Mouse (Mus musculus): ENCODE measurements around the gene Med7. TPM values are rescaled to one million over a fixed set of nuclear protein-coding genes. Genes with fewer than 3 reads are reported as not detected.

The Med7 gene
- polyA plus RNA-seq, 1 experiment: 7.4 TPM

GRCm38 (mm10) chr11:46480517-46480916 is 43.8 kb downstream of the Med7 start:
- DNase-seq (ENCODE audit: low read depth, low spot score): no peak
- 67% methylated on average over 7 of the region's 7 CpGs for WGBS

- DNase-seq (ENCODE audit: low read depth, low spot score): no peak
- 17% methylated on average over 1 of the region's 1 CpGs for WGBS
Observed at GRCm38 (mm10) chr11:46488231-46488630, 51.5 kb downstream of the Med7 start.

- DNase-seq (ENCODE audit: low read depth, low spot score): no peak
- 68% methylated on average over 2 of the region's 2 CpGs for WGBS
Observed at GRCm38 (mm10) chr11:46488650-46489049, 51.9 kb downstream of the Med7 start.

Other genes with a start within 250 kb of the Med7 start
- gene Fndc9, start 201.4 kb upstream of the Med7 start, polyA plus RNA-seq (2012; rRNA removed): not detected in 2 replicates
- 3.7 and 5.2 TPM in 2 replicates for gene Cyfip2, start 124.1 kb upstream of the Med7 start, polyA plus RNA-seq (2012; rRNA removed)
- gene Itk, start 47.4 kb upstream of the Med7 start, polyA plus RNA-seq (2012; rRNA removed): 1.2 and 1.8 TPM in 2 replicates
- 0.04 and 0.29 TPM in 2 replicates for gene Fam71b, start 40.4 kb upstream of the Med7 start, polyA plus RNA-seq (2012; rRNA removed)
- gene Havcr2, start 18.0 kb downstream of the Med7 start, polyA plus RNA-seq (2012; rRNA removed): 0.41 and 0.67 TPM in 2 replicates
- gene Gm12169, start 87.3 kb downstream of the Med7 start, polyA plus RNA-seq (2012; rRNA removed): not detected in 2 replicates
- not detected in 2 replicates for gene BC053393, start 134.6 kb downstream of the Med7 start, polyA plus RNA-seq (2012; rRNA removed)
- not detected in 2 replicates for gene Dppa1, start 192.3 kb downstream of the Med7 start, polyA plus RNA-seq (2012; rRNA removed)